Mouse (Mus musculus) brain, adult 2 months (tissue): ENCODE data around the gene Nfib.

Experiments
- DNase-seq: peaks from one replicate; pipeline ENCODE4 v3.0.0; 2011; ENCODE audit warnings: low read depth, low spot score

The Nfib gene

GRCm38 (mm10) chr4:82310924-82311734 lies 394.4 kb downstream of the Nfib start:
- DNase-seq = no peak

- no peak for DNase-seq
Observed at GRCm38 (mm10) chr4:82306045-82306444, 399.5 kb downstream of the Nfib start.

- peak; percentile 61 for DNase-seq
Observed at GRCm38 (mm10) chr4:82304148-82304871, 401.2 kb downstream of the Nfib start.

- DNase-seq = no peak
Observed at GRCm38 (mm10) chr4:82303362-82303900, 402.1 kb downstream of the Nfib start.

- DNase-seq = no peak
Observed at GRCm38 (mm10) chr4:82302901-82303300, 402.6 kb downstream of the Nfib start.

GRCm38 (mm10) chr4:82298606-82299005 lies 406.9 kb downstream of the Nfib start:
- peak; percentile 67 for DNase-seq

- DNase-seq = peak; percentile 35
Observed at GRCm38 (mm10) chr4:82297562-82297961, 408.0 kb downstream of the Nfib start.

- DNase-seq = peak; percentile 87
Observed at GRCm38 (mm10) chr4:82294066-82294465, 411.5 kb downstream of the Nfib start.

GRCm38 (mm10) chr4:82291174-82291847 lies 414.2 kb downstream of the Nfib start:
- DNase-seq = no peak

GRCm38 (mm10) chr4:82290623-82291022 lies 414.9 kb downstream of the Nfib start:
- no peak for DNase-seq

- no peak for DNase-seq
Observed at GRCm38 (mm10) chr4:82289596-82289995, 416.0 kb downstream of the Nfib start.

GRCm38 (mm10) chr4:82288138-82288537 lies 417.4 kb downstream of the Nfib start:
- peak; percentile 73 for DNase-seq

GRCm38 (mm10) chr4:82287454-82287853 lies 418.1 kb downstream of the Nfib start:
- no peak for DNase-seq

- DNase-seq = no peak
Observed at GRCm38 (mm10) chr4:82286931-82287330, 418.6 kb downstream of the Nfib start.

GRCm38 (mm10) chr4:82283536-82283935 lies 422.0 kb downstream of the Nfib start:
- DNase-seq = no peak

- DNase-seq = no peak
Observed at GRCm38 (mm10) chr4:82275996-82276395, 429.6 kb downstream of the Nfib start.

- DNase-seq = no peak
Observed at GRCm38 (mm10) chr4:82273049-82273754, 432.3 kb downstream of the Nfib start.

- DNase-seq = no peak
Observed at GRCm38 (mm10) chr4:82272099-82272498, 433.5 kb downstream of the Nfib start.

- no peak for DNase-seq
Observed at GRCm38 (mm10) chr4:82271547-82271946, 434.0 kb downstream of the Nfib start.

GRCm38 (mm10) chr4:82267832-82268778 lies 437.4 kb downstream of the Nfib start:
- DNase-seq = no peak
